Mouse (Mus musculus) lung, adult 18-20 months (tissue): Measurements from ENCODE around the gene Esam.

Experiments
- DNase-seq, 2 experiments: peaks; one replicate each; pipeline ENCODE4 v3.0.0; 2022; ENCODE audit warnings: mixed read lengths in 2 of 2

Esam gene

DNA sequence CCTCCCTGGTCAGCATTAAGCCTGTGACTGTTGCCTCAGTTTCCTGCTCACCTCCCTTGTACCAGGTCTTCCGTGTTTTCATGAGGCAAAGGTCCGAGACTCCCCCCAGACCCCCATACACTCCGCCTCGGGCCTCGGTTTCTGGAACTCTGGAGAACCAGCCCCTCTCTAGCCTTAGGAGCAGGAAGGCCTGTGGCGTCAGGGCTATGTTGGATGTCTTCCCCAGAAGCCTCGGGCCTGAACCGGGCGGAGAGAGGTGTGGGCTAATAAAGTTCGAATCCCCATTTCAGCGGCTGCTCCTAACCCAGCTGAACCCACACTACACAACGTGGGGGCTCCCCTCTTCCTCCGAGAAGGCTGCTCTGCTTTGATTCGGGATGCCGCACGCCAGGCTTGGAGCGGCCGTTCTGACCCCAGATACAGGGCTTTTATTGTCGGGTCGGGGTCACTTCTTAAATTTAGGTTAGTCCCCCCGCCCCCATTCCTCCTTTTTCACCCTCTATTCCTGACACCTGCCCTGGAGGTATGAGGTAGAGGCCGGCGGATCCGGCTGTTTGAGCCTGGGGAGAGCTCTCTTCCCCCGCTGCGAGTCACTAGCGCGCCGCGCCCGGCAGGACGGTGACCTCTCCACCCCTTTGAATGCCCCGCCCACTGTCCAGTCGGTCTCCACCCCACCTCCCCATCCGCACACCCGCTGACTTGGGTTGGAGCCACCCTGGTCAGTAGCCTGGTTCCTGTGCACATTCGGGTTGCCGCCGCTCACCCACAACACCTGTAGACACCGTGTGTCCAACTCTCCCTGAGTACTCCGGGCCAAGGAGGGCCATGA lies at the start of gene Esam:
TSS of gene Esam (plus strand) at position 683 of the 829 bp plus-strand sequence.
- DNase-seq: peak; percentile 92 to 95

GRCm38 (mm10) chr9:37485146-37485545 lies 42.7 kb upstream of the Esam start:
- no peak for DNase-seq

DNA sequence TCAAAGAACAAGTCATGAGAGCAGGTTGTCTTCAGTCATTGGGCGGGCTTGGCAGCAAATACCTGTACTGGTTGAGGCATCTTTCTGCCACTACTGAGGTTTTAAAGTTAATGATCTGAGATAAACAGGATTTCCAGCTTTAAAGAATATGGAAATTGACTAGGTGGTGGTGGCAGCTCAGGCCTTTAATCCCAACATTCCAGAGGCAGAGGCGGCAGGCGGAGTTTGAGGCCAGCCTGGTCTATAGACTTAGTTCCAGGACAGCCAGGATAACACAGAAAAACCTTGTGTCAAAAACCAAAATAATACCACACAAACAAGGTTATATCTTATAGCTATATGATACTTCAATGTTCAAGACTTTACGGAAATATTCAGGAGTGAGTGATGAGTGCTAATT lies 39.8 kb upstream of the Esam start:
- DNase-seq: no peak

DNA sequence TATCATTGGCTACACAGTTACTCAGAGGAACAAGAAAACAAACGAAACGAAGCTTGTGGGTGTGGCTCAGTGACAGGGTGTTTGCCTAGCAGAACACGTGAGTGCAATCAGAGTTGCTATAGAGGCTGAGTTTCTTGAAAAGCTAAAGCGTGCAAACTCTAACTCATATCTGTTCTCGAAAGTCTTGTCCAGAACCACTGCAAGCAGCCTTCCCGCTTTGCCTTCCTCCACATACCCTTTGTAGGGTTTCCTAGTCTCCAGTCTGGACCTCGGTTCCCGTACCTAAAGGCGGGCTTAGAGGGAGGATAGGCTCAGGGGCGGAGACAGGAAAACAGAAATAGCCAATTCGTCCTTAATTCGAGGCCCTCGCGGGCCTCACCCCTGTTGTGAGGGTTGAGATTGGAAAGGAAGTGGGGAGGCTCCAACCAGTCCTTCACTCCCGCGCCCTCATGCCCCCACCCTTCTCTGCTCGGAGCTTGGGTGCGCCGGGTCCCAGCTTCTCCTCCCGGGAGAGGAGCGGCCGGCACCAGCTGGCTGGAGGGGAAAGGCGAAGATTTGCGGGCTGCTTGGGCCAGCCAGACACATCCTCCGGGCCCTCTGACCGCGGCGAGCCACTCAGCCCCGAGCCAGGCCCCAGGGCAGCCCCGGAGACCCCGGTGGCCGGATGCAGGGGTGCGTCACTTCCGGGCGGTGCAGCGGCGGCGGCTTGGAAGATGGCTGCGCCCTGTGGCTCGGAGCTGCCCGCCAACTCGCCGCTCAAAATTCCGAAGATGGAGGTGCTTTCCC lies 39.1 kb upstream of the Esam start, which contains the start of gene Msantd2:
TSS of gene Msantd2 (plus strand) at position 709 of the 786 bp plus-strand sequence.
- peak; percentile 90 to 92 for DNase-seq

- DNase-seq: peak; percentile 38 to 49
These were observed 38.3 kb upstream of the Esam start for GRCm38 (mm10) chr9:37489446-37490120.

- DNase-seq: peak in 1 of 2 experiments; percentile 16
These were observed 32.1 kb upstream of the Esam start for GRCm38 (mm10) chr9:37495761-37496160.

DNA sequence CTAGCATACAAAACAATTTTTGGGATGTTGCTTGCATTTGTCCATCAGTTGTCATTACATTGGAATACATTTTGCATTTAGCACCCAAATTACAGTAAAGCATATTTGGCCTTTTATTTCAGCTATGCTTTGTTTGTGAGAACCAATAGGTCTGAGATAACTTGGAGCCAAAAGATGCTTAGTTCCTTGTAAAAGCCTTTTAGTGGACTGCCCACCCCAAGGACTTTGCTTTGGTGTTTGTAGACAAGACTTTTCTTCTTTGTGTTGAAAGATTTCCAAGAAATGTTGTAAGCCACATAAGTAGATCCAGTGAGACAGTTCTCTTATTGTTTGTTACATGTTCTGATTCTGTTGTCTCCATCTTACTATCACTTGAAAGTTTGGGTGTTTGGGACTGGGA lies 31.6 kb upstream of the Esam start:
- DNase-seq: no peak

- no peak for DNase-seq
These were observed 27.7 kb upstream of the Esam start for GRCm38 (mm10) chr9:37500201-37500600.

GRCm38 (mm10) chr9:37501170-37501569 lies 26.7 kb upstream of the Esam start:
- no peak for DNase-seq

GRCm38 (mm10) chr9:37504348-37504747 lies 23.5 kb upstream of the Esam start:
- no peak for DNase-seq

- DNase-seq: no peak
These were observed 21.9 kb upstream of the Esam start for GRCm38 (mm10) chr9:37506023-37506422.

GRCm38 (mm10) chr9:37512097-37512496 lies 15.8 kb upstream of the Esam start:
- no peak for DNase-seq

GRCm38 (mm10) chr9:37514456-37514855 lies 13.4 kb upstream of the Esam start:
- DNase-seq: no peak

DNA sequence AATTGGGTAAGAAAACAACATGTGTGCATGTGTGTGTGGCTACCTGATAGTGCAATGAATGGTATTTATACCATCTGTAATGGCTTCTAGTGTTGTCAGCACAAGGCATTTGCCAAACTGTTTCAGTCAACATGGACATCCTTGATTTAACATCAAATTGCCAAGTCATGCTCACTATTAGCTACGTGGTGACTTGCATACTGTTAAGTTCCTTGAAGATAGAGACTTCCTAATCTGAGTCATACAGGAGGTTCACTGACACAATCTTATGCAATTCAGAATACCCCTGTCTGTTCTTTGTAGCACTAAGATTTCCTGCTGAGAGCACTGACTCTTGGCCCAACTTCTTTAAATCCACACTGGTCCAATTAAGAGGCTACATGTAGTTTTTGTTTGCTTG lies 10.4 kb upstream of the Esam start:
- DNase-seq: no peak

DNA sequence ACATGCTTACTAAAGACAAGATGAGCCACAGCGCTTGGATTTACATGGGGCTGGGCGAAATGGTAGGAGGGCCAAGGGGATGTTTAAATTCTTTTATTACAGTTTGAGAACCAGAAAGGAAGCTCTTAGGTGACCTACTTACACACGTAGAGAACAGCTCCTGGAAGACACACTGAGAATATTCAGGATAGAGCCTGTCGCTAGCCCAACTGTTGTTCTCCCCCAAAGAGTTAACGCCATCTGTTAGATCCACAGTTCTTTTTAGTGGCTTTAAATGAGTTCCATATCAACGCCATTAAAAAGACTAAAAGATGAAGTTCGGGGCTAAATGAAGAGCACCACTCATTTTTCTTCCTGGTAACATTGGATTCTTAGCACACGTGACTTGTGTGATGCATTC lies 8.9 kb upstream of the Esam start:
- DNase-seq: no peak

DNA sequence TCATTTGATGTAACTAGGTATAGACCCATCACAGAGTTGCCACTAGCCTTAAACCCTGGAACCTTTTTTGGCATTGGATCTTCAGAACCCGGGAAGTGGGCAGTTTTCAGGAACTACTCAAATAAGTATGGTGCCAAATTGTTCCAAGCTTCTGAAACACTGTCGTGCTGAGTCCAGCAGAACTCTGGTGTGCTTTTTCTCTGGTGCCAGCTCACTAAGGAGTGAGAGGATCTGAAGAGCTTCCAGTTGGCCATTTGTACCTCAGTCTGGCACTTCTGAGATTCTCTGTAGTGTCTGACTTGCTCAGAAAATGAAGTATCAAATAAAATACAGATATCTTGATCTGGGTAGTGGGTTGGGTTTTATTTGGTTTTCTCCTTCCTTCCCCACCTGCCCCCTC lies 7.9 kb upstream of the Esam start:
- no peak for DNase-seq

GRCm38 (mm10) chr9:37525461-37525860 lies 2.4 kb upstream of the Esam start:
- no peak for DNase-seq

DNA sequence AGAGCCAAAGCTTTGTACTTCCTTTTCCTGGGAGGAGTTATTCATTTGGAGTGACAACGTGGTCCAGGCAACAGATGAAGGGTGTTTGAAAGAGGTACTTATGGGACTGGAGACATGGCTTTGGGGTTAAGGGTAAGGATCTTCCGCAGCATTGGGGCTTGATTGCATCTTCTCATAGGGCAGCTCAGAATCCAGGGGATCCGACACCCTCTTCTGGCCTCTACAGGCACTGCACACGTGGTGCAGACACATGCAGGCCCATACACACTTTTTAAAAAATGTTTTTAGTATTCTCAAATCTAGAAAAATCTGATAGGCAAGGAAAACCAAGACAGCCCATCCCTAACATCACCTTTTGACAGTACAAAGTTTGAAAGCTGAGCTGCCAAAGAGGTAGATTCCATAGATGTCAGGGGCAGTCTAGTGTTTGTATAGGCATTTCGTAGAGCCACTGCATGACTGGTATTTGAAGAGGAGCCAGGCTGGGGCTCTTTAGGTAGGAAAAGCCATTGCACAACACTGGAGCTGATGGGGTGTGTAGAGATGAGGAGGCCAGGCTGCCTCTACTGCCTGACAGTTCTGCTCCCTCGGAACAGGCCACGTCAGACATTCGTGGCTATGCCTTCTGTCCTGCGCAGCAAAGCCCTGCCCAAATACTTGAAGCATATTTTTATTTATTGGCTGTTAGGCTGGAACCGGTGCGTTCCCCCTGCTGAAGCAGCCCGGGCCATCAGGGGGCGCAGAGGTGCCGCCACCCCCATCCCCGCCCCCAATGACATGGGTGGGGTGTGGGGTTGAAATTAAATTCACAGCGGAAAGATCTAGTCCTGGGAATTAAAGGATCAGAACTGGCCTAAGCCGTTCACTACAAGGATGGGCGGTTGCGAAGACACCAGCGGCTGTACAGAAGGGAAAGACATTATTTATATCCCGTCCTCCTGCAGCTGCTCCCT lies 1.2 kb upstream of the Esam start:
- peak; percentile 84 to 86 for DNase-seq

DNA sequence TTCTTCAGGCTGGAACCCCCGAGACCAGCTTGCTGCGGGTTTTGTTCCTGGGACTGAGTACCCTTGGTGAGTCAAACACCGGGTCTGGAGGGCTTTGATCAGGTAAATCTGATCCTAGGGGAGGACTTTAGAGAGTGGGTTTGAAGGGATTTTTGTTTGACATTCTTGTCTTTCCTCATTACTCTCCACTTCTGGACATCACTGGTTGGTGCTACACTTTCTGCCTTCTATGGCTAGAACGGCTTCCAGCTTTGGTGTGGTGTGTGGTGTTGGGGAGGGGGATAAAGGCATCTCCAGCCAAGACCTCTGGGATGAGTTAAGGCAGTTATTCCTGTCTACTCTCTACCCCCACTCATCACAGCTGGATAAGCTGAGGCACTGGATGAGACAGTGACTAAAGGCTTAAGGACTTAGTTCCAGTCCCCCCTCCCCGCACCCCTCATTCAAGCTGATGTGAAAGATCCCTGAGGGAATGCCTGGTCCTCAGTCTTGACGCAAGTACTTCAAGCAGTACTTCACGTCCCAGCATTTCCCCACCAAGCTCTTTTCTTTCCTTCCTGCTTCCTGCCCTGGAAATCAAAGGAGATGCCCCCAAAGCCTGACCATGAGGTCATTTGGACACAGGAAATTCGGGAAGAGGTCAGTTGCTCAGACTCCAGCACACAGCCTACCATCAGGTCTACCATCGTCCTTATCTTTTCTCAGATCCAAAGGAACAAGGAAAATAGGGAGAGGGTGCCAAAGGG lies 520 bp downstream of the Esam start:
- peak; percentile 54 to 80 for DNase-seq

- peak; percentile 87 to 91 for DNase-seq
These were observed 2.4 kb downstream of the Esam start for GRCm38 (mm10) chr9:37530031-37530887.
